Mouse (Mus musculus) gastrocnemius, adult 2 months (tissue): ENCODE results near the gene Nav2. TPM values are rescaled to one million over a fixed set of nuclear protein-coding genes. Genes with fewer than 3 reads are reported as not detected.

Experiments used
- DNase-seq: peaks from one replicate; pipeline ENCODE4 v3.0.0; 2022
- H3K27ac ChIP-seq: fragments of 200-600 bp; 2 replicates; pipeline ENCODE4 v1.8.1; 2022; ENCODE audit warnings: mild to moderate bottlenecking
- H3K4me3 ChIP-seq: fragments of 200-600 bp; 2 replicates; pipeline ENCODE4 v1.8.1; 2022; ENCODE audit warnings: mild to moderate bottlenecking, moderate library complexity
- CTCF ChIP-seq: fragments of 200-600 bp; IDR thresholded peaks from 2 replicates; pipeline ENCODE4 v1.8.1; 2022; ENCODE audit warnings: antibody characterized with exemption, mild to moderate bottlenecking, moderate library complexity
- intact Hi-C: fragments of 180-260 bp; cut with DNase I; formaldehyde crosslinking; loops from one replicate; pipeline ENCODE4 v1.15.1; 2025
- total RNA-seq, 2 experiments: library from RNA; stranded (reverse); gene quantifications; 2 replicates each; pipeline ENCODE4 v1.2.3; 2021

The Nav2 gene
- total RNA-seq, 2 experiments from 2014 or later = 18.5 to 36.0 TPM

GRCm38 (mm10) chr7:49638941-49639776 lies 730.6 kb downstream of the Nav2 start:
- DNase-seq = no peak
- intact Hi-C loops = no loop called here
- Histone ChIP-seq H3K4me3 (no peak overlapping the region), H3K27ac (no peak overlapping the region)
- no peak for TF ChIP-seq CTCF

- DNase-seq = no peak
- intact Hi-C loops = no loop called here
- Histone ChIP-seq H3K27ac (no peak overlapping the region), H3K4me3 (no peak overlapping the region)
- TF ChIP-seq CTCF = no peak
Measured at GRCm38 (mm10) chr7:49639864-49640708, 731.6 kb downstream of the Nav2 start.

DNA sequence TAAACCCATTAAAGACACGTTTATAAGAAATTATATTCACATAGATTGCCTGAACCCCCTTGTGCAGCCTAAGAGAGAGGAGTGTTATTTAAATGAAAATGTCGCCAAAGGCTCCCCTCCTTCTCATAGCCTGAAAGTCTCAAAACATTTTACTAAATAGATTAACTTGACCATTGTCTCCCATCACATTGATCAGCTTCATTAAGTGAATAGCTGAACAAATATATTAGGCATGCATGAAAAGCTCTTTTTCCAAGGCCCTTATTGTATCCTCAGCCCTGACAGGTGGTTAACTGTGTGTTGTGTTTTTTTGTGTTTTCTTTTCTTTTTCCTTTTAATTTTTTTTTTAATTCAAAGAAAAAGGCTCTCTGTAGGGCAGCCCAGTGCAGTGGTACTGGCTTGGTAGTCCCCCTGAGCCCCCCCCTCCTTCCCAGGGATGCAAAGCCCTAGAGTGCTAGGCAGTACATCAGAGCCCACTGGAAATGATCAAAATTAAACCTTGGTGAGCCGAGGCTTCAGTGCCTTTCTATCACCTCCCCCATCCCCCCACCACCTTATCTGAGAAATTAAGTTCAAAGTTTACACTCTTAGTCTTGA lies 732.3 kb downstream of the Nav2 start:
- TF ChIP-seq CTCF = no peak
- no peak for DNase-seq
- H3K4me3 ChIP-seq = no peak overlapping the region
- H3K27ac ChIP-seq = no peak overlapping the region
- intact Hi-C loops = no loop called here

Other genes starting within 250 kb of the Nav2 start
- gene Zdhhc13, start 119.7 kb upstream of the Nav2 start, total RNA-seq = 1 to 10 TPM; 3.6 to 4.0 TPM
- gene Csrp3, start 60.7 kb upstream of the Nav2 start, total RNA-seq = 100 to 1,000 TPM in 1 of 2 experiments, 10 to 100 TPM in 1; 77.1 to 238 TPM
- gene E2f8, start 27.1 kb upstream of the Nav2 start, total RNA-seq = not detected